Mouse (Mus musculus): Measurements from ENCODE around the gene Galnt18. TPM values are rescaled to one million over a fixed set of nuclear protein-coding genes. Genes with fewer than 3 reads are reported as not detected.

The Galnt18 gene
- polyA plus RNA-seq, 1 experiment from 2014 or later = 20.9 TPM

GRCm38 (mm10) chr7:111589506-111590125, 190.2 kb downstream of the Galnt18 start:
- Histone ChIP-seq H3K4me2 (ENCODE audit: low read length) (no peak overlapping the region), H3K4me1 (ENCODE audit: control insufficient read depth, insufficient read depth, low read depth, low read length) (peaks cover 6% of the 10 kb centered on the region), H3K9ac (ENCODE audit: low read depth, low read length) (no peak overlapping the region), H3K27ac (ENCODE audit: low read depth, low read length) (no peak overlapping the region), H3K9me3 (ENCODE audit: control insufficient read depth, low read length) (no peaks in the 10 kb centered on the region), H3K4me3 (ENCODE audit: low read length) (no peak overlapping the region), H3K36me3 (ENCODE audit: control insufficient read depth, insufficient read depth, low read length) (no peaks in the 10 kb centered on the region), H3K27me3 (replicated peaks; ENCODE audit: control insufficient read depth, insufficient read depth, low read length) (no peaks in the 10 kb centered on the region; the same call in 1 of the 2 replicates)
- no peak for ATAC-seq
- WGBS = 79% methylated on average over 5 of the region's 5 CpGs

- H3K27ac ChIP-seq (ENCODE audit: low read depth, low read length) = no peak overlapping the region
- H3K4me3 ChIP-seq (ENCODE audit: low read length) = no peak overlapping the region
- H3K9ac ChIP-seq (ENCODE audit: low read depth, low read length) = no peak overlapping the region
- no peaks in the 10 kb centered on the region for H3K9me3 ChIP-seq (ENCODE audit: control insufficient read depth, low read length)
- no peak overlapping the region for H3K4me2 ChIP-seq (ENCODE audit: low read length)
- H3K36me3 ChIP-seq (ENCODE audit: control insufficient read depth, insufficient read depth, low read length) = no peaks in the 10 kb centered on the region
- ATAC-seq = peak; percentile 68
- 49% methylated on average over 4 of the region's 4 CpGs for WGBS
- H3K4me1 ChIP-seq (ENCODE audit: control insufficient read depth, insufficient read depth, low read depth, low read length) = no peaks in the 10 kb centered on the region; the same call in 1 of the 2 replicates
- no peaks in the 10 kb centered on the region; the same call in 1 of the 2 replicates for H3K27me3 ChIP-seq (replicated peaks; ENCODE audit: control insufficient read depth, insufficient read depth, low read length)
These were observed 191.4 kb downstream of the Galnt18 start for GRCm38 (mm10) chr7:111588291-111588781.

GRCm38 (mm10) chr7:111580547-111580946, 199.2 kb downstream of the Galnt18 start:
- 63% methylated on average over 6 of the region's 6 CpGs for WGBS
- H3K36me3 ChIP-seq (ENCODE audit: control insufficient read depth, insufficient read depth, low read length) = no peaks in the 10 kb centered on the region
- no peak overlapping the region for H3K4me3 ChIP-seq (ENCODE audit: low read length)
- no peak overlapping the region; the same call in 1 of the 2 replicates for H3K27ac ChIP-seq (ENCODE audit: low read depth, low read length)
- no peak overlapping the region for H3K9ac ChIP-seq (ENCODE audit: low read depth, low read length)
- no peaks in the 10 kb centered on the region for H3K9me3 ChIP-seq (ENCODE audit: control insufficient read depth, low read length)
- no peak overlapping the region for H3K4me2 ChIP-seq (ENCODE audit: low read length)
- no peak for ATAC-seq
- H3K27me3 ChIP-seq (replicated peaks; ENCODE audit: control insufficient read depth, insufficient read depth, low read length) = no peaks in the 10 kb centered on the region
- H3K4me1 ChIP-seq (ENCODE audit: control insufficient read depth, insufficient read depth, low read depth, low read length) = no peaks in the 10 kb centered on the region

- no peaks in the 10 kb centered on the region for H3K9me3 ChIP-seq (ENCODE audit: control insufficient read depth, low read length)
- peak; percentile 27; the same call in 1 of the 2 replicates for ATAC-seq
- H3K27ac ChIP-seq (ENCODE audit: low read depth, low read length) = no peak overlapping the region
- no peaks in the 10 kb centered on the region for H3K36me3 ChIP-seq (ENCODE audit: control insufficient read depth, insufficient read depth, low read length)
- no peak overlapping the region for H3K4me3 ChIP-seq (ENCODE audit: low read length)
- no peaks in the 10 kb centered on the region; the same call in 1 of the 2 replicates for H3K4me1 ChIP-seq (ENCODE audit: control insufficient read depth, insufficient read depth, low read depth, low read length)
- no peak overlapping the region for H3K4me2 ChIP-seq (ENCODE audit: low read length)
- WGBS = 56% methylated on average over 2 of the region's 2 CpGs
- no peaks in the 10 kb centered on the region for H3K27me3 ChIP-seq (replicated peaks; ENCODE audit: control insufficient read depth, insufficient read depth, low read length)
- no peak overlapping the region for H3K9ac ChIP-seq (ENCODE audit: low read depth, low read length)
These were observed 204.7 kb downstream of the Galnt18 start for GRCm38 (mm10) chr7:111575096-111575495.

GRCm38 (mm10) chr7:111572336-111572735, 207.4 kb downstream of the Galnt18 start:
- 82% methylated on average over 2 of the region's 2 CpGs for WGBS
- no peaks in the 10 kb centered on the region for H3K9me3 ChIP-seq (ENCODE audit: control insufficient read depth, low read length)
- H3K4me3 ChIP-seq (ENCODE audit: low read length) = no peak overlapping the region
- H3K36me3 ChIP-seq (ENCODE audit: control insufficient read depth, insufficient read depth, low read length) = no peaks in the 10 kb centered on the region
- no peaks in the 10 kb centered on the region for H3K27me3 ChIP-seq (replicated peaks; ENCODE audit: control insufficient read depth, insufficient read depth, low read length)
- no peak overlapping the region for H3K4me2 ChIP-seq (ENCODE audit: low read length)
- no peak for ATAC-seq
- H3K9ac ChIP-seq (ENCODE audit: low read depth, low read length) = no peak overlapping the region
- H3K4me1 ChIP-seq (ENCODE audit: control insufficient read depth, insufficient read depth, low read depth, low read length) = no peaks in the 10 kb centered on the region; the same call in 1 of the 2 replicates
- H3K27ac ChIP-seq (ENCODE audit: low read depth, low read length) = no peak overlapping the region

GRCm38 (mm10) chr7:111566838-111567237, 212.9 kb downstream of the Galnt18 start:
- Histone ChIP-seq H3K36me3 (ENCODE audit: control insufficient read depth, insufficient read depth, low read length) (no peaks in the 10 kb centered on the region), H3K27me3 (replicated peaks; ENCODE audit: control insufficient read depth, insufficient read depth, low read length) (no peaks in the 10 kb centered on the region), H3K4me3 (ENCODE audit: low read length) (no peak overlapping the region), H3K4me2 (ENCODE audit: low read length) (no peak overlapping the region), H3K27ac (ENCODE audit: low read depth, low read length) (no peak overlapping the region), H3K9ac (ENCODE audit: low read depth, low read length) (no peak overlapping the region), H3K4me1 (ENCODE audit: control insufficient read depth, insufficient read depth, low read depth, low read length) (no peaks in the 10 kb centered on the region), H3K9me3 (ENCODE audit: control insufficient read depth, low read length) (no peaks in the 10 kb centered on the region; the same call in 1 of the 2 replicates)
- ATAC-seq = no peak
- WGBS = 77% methylated on average over 6 of the region's 6 CpGs

- Histone ChIP-seq H3K4me2 (ENCODE audit: low read length) (no peak overlapping the region), H3K27ac (ENCODE audit: low read depth, low read length) (no peak overlapping the region), H3K36me3 (ENCODE audit: control insufficient read depth, insufficient read depth, low read length) (0 out of 2 replicates have a peak, but pooled peaks cover 3% of the 10 kb centered on the region), H3K4me1 (ENCODE audit: control insufficient read depth, insufficient read depth, low read depth, low read length) (no peaks in the 10 kb centered on the region), H3K9ac (ENCODE audit: low read depth, low read length) (no peak overlapping the region), H3K4me3 (ENCODE audit: low read length) (no peak overlapping the region), H3K27me3 (replicated peaks; ENCODE audit: control insufficient read depth, insufficient read depth, low read length) (no peaks in the 10 kb centered on the region), H3K9me3 (ENCODE audit: control insufficient read depth, low read length) (peaks cover 5% of the 10 kb centered on the region)
- ATAC-seq = peak; percentile 42
- 65% methylated on average over 9 of the region's 9 CpGs for WGBS
These were observed 216.3 kb downstream of the Galnt18 start for GRCm38 (mm10) chr7:111563316-111564110.

GRCm38 (mm10) chr7:111560097-111560496, 219.7 kb downstream of the Galnt18 start:
- Histone ChIP-seq H3K4me2 (ENCODE audit: low read length) (no peak overlapping the region), H3K27ac (ENCODE audit: low read depth, low read length) (no peak overlapping the region), H3K4me3 (ENCODE audit: low read length) (no peak overlapping the region), H3K36me3 (ENCODE audit: control insufficient read depth, insufficient read depth, low read length) (0 out of 2 replicates have a peak, but pooled peaks cover 3% of the 10 kb centered on the region), H3K9ac (ENCODE audit: low read depth, low read length) (no peak overlapping the region), H3K4me1 (ENCODE audit: control insufficient read depth, insufficient read depth, low read depth, low read length) (no peaks in the 10 kb centered on the region), H3K9me3 (ENCODE audit: control insufficient read depth, low read length) (peaks cover 5% of the 10 kb centered on the region), H3K27me3 (replicated peaks; ENCODE audit: control insufficient read depth, insufficient read depth, low read length) (no peaks in the 10 kb centered on the region)
- 83% methylated on average over 3 of the region's 3 CpGs for WGBS
- ATAC-seq = no peak

GRCm38 (mm10) chr7:111559011-111559410, 220.8 kb downstream of the Galnt18 start:
- no peaks in the 10 kb centered on the region for H3K4me1 ChIP-seq (ENCODE audit: control insufficient read depth, insufficient read depth, low read depth, low read length)
- no peak overlapping the region for H3K9ac ChIP-seq (ENCODE audit: low read depth, low read length)
- H3K4me2 ChIP-seq (ENCODE audit: low read length) = no peak overlapping the region
- no peaks in the 10 kb centered on the region for H3K27me3 ChIP-seq (replicated peaks; ENCODE audit: control insufficient read depth, insufficient read depth, low read length)
- WGBS = 61% methylated on average over 3 of the region's 3 CpGs
- 0 out of 2 replicates have a peak, but pooled peaks cover 3% of the 10 kb centered on the region for H3K36me3 ChIP-seq (ENCODE audit: control insufficient read depth, insufficient read depth, low read length)
- no peak overlapping the region for H3K4me3 ChIP-seq (ENCODE audit: low read length)
- no peak for ATAC-seq
- H3K9me3 ChIP-seq (ENCODE audit: control insufficient read depth, low read length) = peaks cover 5% of the 10 kb centered on the region
- H3K27ac ChIP-seq (ENCODE audit: low read depth, low read length) = no peak overlapping the region
